In the genomic region with DNA sequence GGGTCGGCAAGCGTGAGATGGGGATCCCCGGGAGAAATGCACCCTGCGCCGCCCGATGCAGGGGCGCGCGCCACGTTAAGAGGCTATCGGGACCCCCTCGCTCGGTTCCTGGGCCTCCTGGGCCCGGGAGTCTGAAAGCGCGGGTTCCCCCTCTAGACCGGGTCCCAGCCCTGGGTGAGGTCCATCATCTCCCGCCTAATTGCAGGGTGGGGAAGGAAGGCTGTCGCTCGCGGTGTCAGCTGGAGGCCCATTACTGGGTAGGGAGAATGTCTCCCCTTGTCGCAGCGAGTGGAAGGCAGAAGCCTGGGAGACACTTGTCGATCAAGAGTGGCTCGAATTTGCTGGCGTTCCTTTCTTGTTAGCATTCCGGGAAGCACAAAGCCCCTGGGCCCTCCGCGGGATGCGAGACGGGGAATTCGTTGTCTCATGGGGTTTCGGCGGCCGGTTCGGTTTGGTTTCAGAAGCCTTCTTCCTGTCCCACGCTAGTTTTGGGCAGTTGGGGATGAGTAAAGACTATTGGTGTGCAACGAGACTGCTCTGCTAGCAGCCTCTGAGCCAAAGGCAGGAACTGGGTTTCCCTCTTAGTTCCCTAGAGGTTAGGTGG, we compare ENCODE assay signal across 8 mouse cellular contexts. TPM values are rescaled to one million over a fixed set of nuclear protein-coding genes. Genes with fewer than 3 reads are reported as not detected.
A peak's percentile ranks its signal among the peaks of the same experiment; 100 is the strongest.
DNase-seq lines count a peak whose midpoint lies in the region; ATAC-seq and TF ChIP-seq lines count a peak whose summit lies in the region.

No protein-coding gene starts in this region.

- H3K9ac ChIP-seq in heart, embryonic 11.5 days (ENCODE audit: low read depth, low read length), result peak overlapping the region; percentile 82
- peak overlapping the region; percentile 98 for H3K9ac ChIP-seq in ES-E14 (ENCODE audit: insufficient read depth, low read depth, low read length, poor library complexity, severe bottlenecking)
- peak overlapping the region; percentile 50; the same call in 1 of the 2 replicates for H3K9ac ChIP-seq in midbrain, embryonic 16.5 days (ENCODE audit: low read depth, low read length)

- H3K4me1 ChIP-seq in heart, embryonic 11.5 days (ENCODE audit: control insufficient read depth, insufficient read depth, low read length), result peaks cover 27% of the 10 kb centered on the region
- H3K4me1 ChIP-seq in ES-E14 (ENCODE audit: control insufficient read depth in 2 of 2, insufficient read depth in 2 of 2, low read length in 2 of 2, poor library complexity in 1 of 2), result peaks cover 5 to 7% of the 10 kb centered on the region in 2 experiments
- H3K4me1 ChIP-seq in embryonic fibroblast, embryonic 13.5 days (ENCODE audit: control insufficient read depth, insufficient read depth, low read length), result peaks cover 9% of the 10 kb centered on the region
- peaks cover 15% of the 10 kb centered on the region for H3K4me1 ChIP-seq in midbrain, embryonic 16.5 days (ENCODE audit: control insufficient read depth, insufficient read depth, low read length)

- in situ Hi-C loops in ES-E14 (cut with MboI; ENCODE audit: low sequenced_read_pairs in 2 of 2, unreplicated experiment in 2 of 2), result no loop called here

- peak; percentile 49; the same call in 1 of the 2 replicates for ATAC-seq in heart, embryonic 11.5 days (replicated peaks; ENCODE audit: insufficient number of reproducible peaks, low FRiP score, low TSS enrichment)
- peak; percentile 40 for ATAC-seq in midbrain, embryonic 16.5 days

- no peak for TF ChIP-seq POLR2A in embryonic fibroblast, embryonic 13.5 days (IDR thresholded peaks at IDR 0.05; ENCODE audit: low read depth, low read length)

- under 1% methylated on average over 34 of the region's 38 CpGs for WGBS in heart, embryonic 11.5 days (ENCODE audit: insufficient replicate concordance)
- under 1% methylated on average over 36 of the region's 38 CpGs for WGBS in midbrain, embryonic 16.5 days

- H3K9me3 ChIP-seq in heart, embryonic 11.5 days (replicated peaks; ENCODE audit: control insufficient read depth, low read length), result no peaks in the 10 kb centered on the region
- no peaks in the 10 kb centered on the region for H3K9me3 ChIP-seq in ES-E14 (ENCODE audit: control insufficient read depth, insufficient read depth, low read depth, low read length)
- H3K9me3 ChIP-seq in midbrain, embryonic 16.5 days (replicated peaks; ENCODE audit: control insufficient read depth, low read length, poor library complexity, severe bottlenecking), result no peaks in the 10 kb centered on the region

- no peaks in the 10 kb centered on the region; the same call in 1 of the 2 replicates for H3K36me3 ChIP-seq in heart, embryonic 11.5 days (ENCODE audit: control insufficient read depth, insufficient read depth, low read length)
- peaks cover 19% of the 10 kb centered on the region for H3K36me3 ChIP-seq in ES-E14 (ENCODE audit: control insufficient read depth, insufficient read depth, low read length, poor library complexity, severe bottlenecking)
- H3K36me3 ChIP-seq in midbrain, embryonic 16.5 days (ENCODE audit: control insufficient read depth, insufficient read depth, low read length), result no peaks in the 10 kb centered on the region

- no peak for TF ChIP-seq CTCF in embryonic fibroblast, embryonic 13.5 days (IDR thresholded peaks at IDR 0.05; ENCODE audit: borderline replicate concordance, insufficient read depth, low read length)

- no peaks in the 10 kb centered on the region for H3K27me3 ChIP-seq in heart, embryonic 11.5 days (ENCODE audit: control insufficient read depth, insufficient read depth, low read length)
- peaks cover 6% of the 10 kb centered on the region for H3K27me3 ChIP-seq in midbrain, embryonic 16.5 days (ENCODE audit: control insufficient read depth, insufficient read depth, low read depth, low read length)

- no peak for DNase-seq in heart, adult 11 months
- no peak for DNase-seq in ES-E14 (ENCODE audit: low read depth, low spot score)
- DNase-seq in induced T-regulatory cell, adult 2 months (ENCODE audit: low read depth), result peak; percentile 65
- no peak for DNase-seq in yolk sac, embryonic 10.5 days (ENCODE audit: low spot score)
- no peak for DNase-seq in frontal cortex, postnatal 10 days (ENCODE audit: low spot score in 2 of 2)

- H3K27ac ChIP-seq in heart, embryonic 11.5 days (ENCODE audit: low read depth, low read length), result peak overlapping the region; percentile 60
- H3K27ac ChIP-seq in ES-E14 (ENCODE audit: insufficient read depth, low read depth, low read length, poor library complexity, severe bottlenecking), result peak overlapping the region; percentile 92
- H3K27ac ChIP-seq in embryonic fibroblast, embryonic 13.5 days (ENCODE audit: insufficient read depth, low read length), result no peak overlapping the region
- no peak overlapping the region for H3K27ac ChIP-seq in midbrain, embryonic 16.5 days (ENCODE audit: low read length)

- H3K4me2 ChIP-seq in heart, embryonic 11.5 days, result peak overlapping the region; percentile 97
- H3K4me2 ChIP-seq in midbrain, embryonic 16.5 days (ENCODE audit: low read length), result peak overlapping the region; percentile 100

- H3K4me3 ChIP-seq in heart, embryonic 11.5 days (ENCODE audit: low read depth, low read length), result peak overlapping the region; percentile 74
- H3K4me3 ChIP-seq in ES-E14 (ENCODE audit: insufficient read depth in 1 of 2, low read depth in 1 of 2, low read length in 2 of 2, poor library complexity in 1 of 2, severe bottlenecking in 1 of 2), result peak overlapping the region; percentile 94 to 97
- peak overlapping the region; percentile 73 for H3K4me3 ChIP-seq in embryonic fibroblast, embryonic 13.5 days (ENCODE audit: insufficient read depth, low read length)
- peak overlapping the region; percentile 48 for H3K4me3 ChIP-seq in midbrain, embryonic 16.5 days (ENCODE audit: low read depth, low read length)

TF ChIP-seq in ES-E14, 5 proteins besides CTCF, POLR2A, EP300 and RAD21:
- TF ChIP-seq HCFC1 (IDR thresholded peaks at IDR 0.05; ENCODE audit: borderline replicate concordance, insufficient read depth, low read length), result no peak
- no peak for TF ChIP-seq MAFK (IDR thresholded peaks at IDR 0.05; ENCODE audit: insufficient read depth, low read depth, low read length)
- TF ChIP-seq ZC3H11A (IDR thresholded peaks at IDR 0.05; ENCODE audit: borderline replicate concordance, low read depth, low read length), result no peak
- TF ChIP-seq CHD2 (IDR thresholded peaks at IDR 0.05; ENCODE audit: low read depth, low read length), result no peak
- TF ChIP-seq ZNF384 (IDR thresholded peaks at IDR 0.05; ENCODE audit: low read depth, low read length), result no peak

RNA-seq across cellular contexts. Expression of gene Mybl2, which starts 0.5 kb away (rescaled TPM):
- polyA plus RNA-seq in heart, embryonic 11.5 days (2014; fragmentation: Nextera tagmentation; extraction: Ambion mirVana), result 17.6 and 18.3 TPM in 2 replicates
- total RNA-seq in ES-E14 (2012; rRNA removed), result 281 and 391 TPM in 2 replicates
- 13.8 and 25.7 TPM in 2 replicates for polyA plus RNA-seq in embryonic fibroblast, embryonic 13.5 days (2011; ENCODE audit: insufficient read length, low read depth, missing spikeins)
- polyA plus RNA-seq in midbrain, embryonic 16.5 days (2015; fragmentation: Nextera tagmentation; extraction: Ambion mirVana), result 1.9 and 3.9 TPM in 2 replicates

RNA-seq across cellular contexts. Expression of gene Gtsf1l, which starts 32.7 kb away (rescaled TPM):
- polyA plus RNA-seq in heart, embryonic 11.5 days (2014; fragmentation: Nextera tagmentation; extraction: Ambion mirVana), result not detected in 2 replicates
- total RNA-seq in ES-E14 (2012; rRNA removed), result 25.7 and 30.8 TPM in 2 replicates
- polyA plus RNA-seq in embryonic fibroblast, embryonic 13.5 days (2011; ENCODE audit: insufficient read length, low read depth, missing spikeins), result not detected in 2 replicates
- polyA plus RNA-seq in midbrain, embryonic 16.5 days (2015; fragmentation: Nextera tagmentation; extraction: Ambion mirVana), result not detected in 2 replicates

RNA-seq across cellular contexts. Expression of gene Ift52, which starts 37.8 kb away (rescaled TPM):
- polyA plus RNA-seq in heart, embryonic 11.5 days (2014; fragmentation: Nextera tagmentation; extraction: Ambion mirVana), result 39.8 and 44.1 TPM in 2 replicates
- 15.5 and 17.2 TPM in 2 replicates for total RNA-seq in ES-E14 (2012; rRNA removed)
- 55.8 and 60.1 TPM in 2 replicates for polyA plus RNA-seq in embryonic fibroblast, embryonic 13.5 days (2011; ENCODE audit: insufficient read length, low read depth, missing spikeins)
- polyA plus RNA-seq in midbrain, embryonic 16.5 days (2015; fragmentation: Nextera tagmentation; extraction: Ambion mirVana), result 41.0 and 43.1 TPM in 2 replicates

Comparison
In these comparisons a context has a peak if more than half of its experiments do, and no peak if none do; other contexts are left out.
1. H3K27ac ChIP-seq: peak in heart, embryonic 11.5 days (single experiment) and ES-E14 (single experiment); none in embryonic fibroblast, embryonic 13.5 days (single experiment) and midbrain, embryonic 16.5 days (single experiment).
2. Peak in every context shown above with its lines, with median percentiles within 50 percentile points of each other: H3K4me3 ChIP-seq and H3K9ac ChIP-seq.